Comparison of ENCODE assay signal across 8 mouse cellular contexts in the genomic region with DNA sequence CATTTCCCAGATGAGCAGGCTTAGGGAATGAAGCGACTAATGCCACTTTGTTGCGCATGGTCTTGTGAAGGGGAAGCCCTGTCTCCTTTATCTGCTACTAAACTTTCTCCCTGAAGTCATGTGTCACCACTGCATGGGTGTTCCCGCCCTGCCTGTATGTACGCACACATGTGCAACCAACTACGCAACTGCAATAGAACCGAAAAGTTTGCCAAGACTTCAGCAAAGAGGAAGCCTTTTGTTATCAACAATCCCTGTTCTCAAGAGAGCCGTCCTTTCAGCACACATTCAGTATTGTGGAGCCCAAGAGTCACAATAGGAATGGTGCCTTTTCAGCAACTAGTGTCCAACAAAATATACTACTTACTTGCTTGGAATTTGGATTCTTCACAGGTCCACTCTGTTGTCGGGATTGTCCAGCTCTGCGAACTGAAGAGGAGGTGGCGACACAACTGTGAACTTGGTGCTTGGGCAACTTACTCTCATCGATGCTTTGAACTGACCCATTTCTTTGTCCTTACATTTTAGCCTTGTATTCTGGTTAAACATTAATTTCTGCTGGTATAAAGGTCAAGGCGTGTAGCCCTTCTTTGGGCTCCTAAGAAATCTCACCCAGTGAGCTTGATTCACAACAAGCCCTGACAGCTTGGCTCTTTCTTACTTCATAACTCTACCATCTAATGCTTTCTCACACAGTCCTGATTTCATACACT. TPM values are rescaled to one million over a fixed set of nuclear protein-coding genes. Genes with fewer than 3 reads are reported as not detected.
DNase-seq lines count a peak whose midpoint lies in the region; ATAC-seq lines count a peak whose summit lies in the region.

A gene (minus strand): TSS at position 500 of the 713 bp plus-strand sequence.

- no peak within 1 kb of the TSS for H3K27ac ChIP-seq in embryonic facial prominence, embryonic 12.5 days
- peak within 1 kb of the TSS; percentile 63 for H3K27ac ChIP-seq in kidney, embryonic 16.5 days (ENCODE audit: low read length)
- H3K27ac ChIP-seq in midbrain, embryonic 11.5 days (ENCODE audit: low read depth, low read length) = no peak within 1 kb of the TSS
- no peak within 1 kb of the TSS for H3K27ac ChIP-seq in forebrain, embryonic 11.5 days (ENCODE audit: low read depth, low read length)

- WGBS in embryonic facial prominence, embryonic 12.5 days = 91% methylated on average over 12 of the region's 12 CpGs
- WGBS in kidney, embryonic 16.5 days = 80% methylated on average over 12 of the region's 12 CpGs
- WGBS in midbrain, embryonic 11.5 days = 86% methylated on average over 12 of the region's 12 CpGs
- 89% methylated on average over 12 of the region's 12 CpGs for WGBS in forebrain, embryonic 11.5 days

- H3K4me3 ChIP-seq in embryonic facial prominence, embryonic 12.5 days = no peak within 1 kb of the TSS
- no peak within 1 kb of the TSS for H3K4me3 ChIP-seq in kidney, embryonic 16.5 days (ENCODE audit: low read length)
- no peak within 1 kb of the TSS for H3K4me3 ChIP-seq in midbrain, embryonic 11.5 days (ENCODE audit: low read depth, low read length)
- H3K4me3 ChIP-seq in forebrain, embryonic 11.5 days (ENCODE audit: low read depth, low read length) = no peak within 1 kb of the TSS

- peak; percentile 89 for DNase-seq in heart, adult 11 months
- DNase-seq in heart, postnatal 36 days = no peak
- DNase-seq in midbrain, embryonic 11.5 days (ENCODE audit: low spot score, missing footprints) = no peak
- DNase-seq in testis, postnatal 10 days (ENCODE audit: low spot score) = no peak
- DNase-seq in forebrain, embryonic 11.5 days (ENCODE audit: low spot score) = no peak
- DNase-seq in cerebellum, postnatal 14 days = no peak

- H3K4me1 ChIP-seq in embryonic facial prominence, embryonic 12.5 days = 0 out of 2 replicates have a peak, but pooled peaks cover 2% of the 10 kb centered on the region
- peaks cover 5% of the 10 kb centered on the region for H3K4me1 ChIP-seq in kidney, embryonic 16.5 days (ENCODE audit: insufficient read depth, low read length)
- H3K4me1 ChIP-seq in midbrain, embryonic 11.5 days (ENCODE audit: control insufficient read depth, insufficient read depth, low read length) = no peaks in the 10 kb centered on the region
- H3K4me1 ChIP-seq in forebrain, embryonic 11.5 days (replicated peaks; ENCODE audit: control insufficient read depth, insufficient read depth, low read length) = no peaks in the 10 kb centered on the region

- no peaks in the 10 kb centered on the region for H3K36me3 ChIP-seq in embryonic facial prominence, embryonic 12.5 days
- H3K36me3 ChIP-seq in kidney, embryonic 16.5 days (ENCODE audit: insufficient read depth, low read length) = no peaks in the 10 kb centered on the region
- no peaks in the 10 kb centered on the region for H3K36me3 ChIP-seq in midbrain, embryonic 11.5 days (ENCODE audit: control insufficient read depth, insufficient read depth, low read length)
- no peaks in the 10 kb centered on the region for H3K36me3 ChIP-seq in forebrain, embryonic 11.5 days (ENCODE audit: control insufficient read depth, insufficient read depth, low read length)

- H3K27me3 ChIP-seq in embryonic facial prominence, embryonic 12.5 days = no peaks in the 10 kb centered on the region
- H3K27me3 ChIP-seq in kidney, embryonic 16.5 days (ENCODE audit: insufficient read depth, low read length) = no peaks in the 10 kb centered on the region
- no peaks in the 10 kb centered on the region for H3K27me3 ChIP-seq in midbrain, embryonic 11.5 days (ENCODE audit: control insufficient read depth, insufficient read depth, low read length)
- no peaks in the 10 kb centered on the region for H3K27me3 ChIP-seq in forebrain, embryonic 11.5 days (ENCODE audit: control insufficient read depth, insufficient read depth, low read length)

- intact Hi-C loops in heart, postnatal 36 days (cut with DNase I) = no loop called here

- no peak within 1 kb of the TSS for H3K9ac ChIP-seq in embryonic facial prominence, embryonic 12.5 days
- no peak within 1 kb of the TSS for H3K9ac ChIP-seq in kidney, embryonic 16.5 days (replicated peaks; ENCODE audit: low read length)
- H3K9ac ChIP-seq in midbrain, embryonic 11.5 days (ENCODE audit: low read length) = no peak within 1 kb of the TSS
- H3K9ac ChIP-seq in forebrain, embryonic 11.5 days (ENCODE audit: low read length) = no peak within 1 kb of the TSS

- H3K9me3 ChIP-seq in embryonic facial prominence, embryonic 12.5 days = no peaks in the 10 kb centered on the region
- H3K9me3 ChIP-seq in kidney, embryonic 16.5 days (ENCODE audit: low read length) = no peaks in the 10 kb centered on the region
- no peaks in the 10 kb centered on the region for H3K9me3 ChIP-seq in midbrain, embryonic 11.5 days (ENCODE audit: control insufficient read depth, low read length)
- no peaks in the 10 kb centered on the region for H3K9me3 ChIP-seq in forebrain, embryonic 11.5 days (ENCODE audit: control insufficient read depth, low read length)

- H3K4me2 ChIP-seq in embryonic facial prominence, embryonic 12.5 days (replicated peaks) = no peak within 1 kb of the TSS
- no peak within 1 kb of the TSS for H3K4me2 ChIP-seq in kidney, embryonic 16.5 days (replicated peaks; ENCODE audit: low read depth, low read length)
- H3K4me2 ChIP-seq in midbrain, embryonic 11.5 days = no peak within 1 kb of the TSS
- H3K4me2 ChIP-seq in forebrain, embryonic 11.5 days (ENCODE audit: low read depth, low read length, severe bottlenecking) = no peak within 1 kb of the TSS

- no peak for ATAC-seq in embryonic facial prominence, embryonic 12.5 days (ENCODE audit: insufficient number of reproducible peaks, insufficient read depth, low FRiP score, low TSS enrichment)
- peak; percentile 52; the same call in 1 of the 2 replicates for ATAC-seq in kidney, embryonic 16.5 days (ENCODE audit: low FRiP score, low TSS enrichment)
- no peak for ATAC-seq in midbrain, embryonic 11.5 days (ENCODE audit: low FRiP score)
- no peak for ATAC-seq in forebrain, embryonic 11.5 days (replicated peaks; ENCODE audit: low FRiP score)

RNA-seq across cellular contexts. Expression of the gene that starts here (rescaled TPM):
- 1 to 10 TPM; 2.1 to 2.4 TPM for total RNA-seq in heart, postnatal 36 days (2021)
- polyA plus RNA-seq in embryonic facial prominence, embryonic 12.5 days (2016; fragmentation: Nextera tagmentation; extraction: Ambion mirVana) = 10.8 and 13.5 TPM in 2 replicates
- 12.6 and 13.2 TPM in 2 replicates for polyA plus RNA-seq in kidney, embryonic 16.5 days (2015; fragmentation: Nextera tagmentation; extraction: Ambion mirVana)
- polyA plus RNA-seq in midbrain, embryonic 11.5 days (2014; fragmentation: Nextera tagmentation; extraction: Ambion mirVana) = 18.0 and 21.9 TPM in 2 replicates
- 6.8 and 8.7 TPM in 2 replicates for polyA plus RNA-seq in forebrain, embryonic 11.5 days (2014; fragmentation: Nextera tagmentation; extraction: Ambion mirVana)
